Mouse (Mus musculus): ENCODE data around the gene Rps6ka4.

- TF ChIP-seq CTCF (IDR thresholded peaks at IDR 0.05) (no peak), POLR2A (IDR thresholded peaks at IDR 0.05; ENCODE audit: insufficient read depth, low read depth, low read length) (no peak), EP300 (IDR thresholded peaks at IDR 0.05; ENCODE audit: insufficient read depth, low read depth, low read length) (no peak)
These were observed 37.5 kb upstream of the Rps6ka4 start for GRCm38 (mm10) chr19:6877965-6878364.
